Mouse (Mus musculus): Measurements from ENCODE around the gene Col6a6.

Col6a6 gene

GRCm38 (mm10) chr9:105737448-105737847 lies 90.5 kb downstream of the Col6a6 start:
- DNase-seq (ENCODE audit: low spot score in 2 of 2), result peak in 1 of 2 experiments; percentile 9

DNA sequence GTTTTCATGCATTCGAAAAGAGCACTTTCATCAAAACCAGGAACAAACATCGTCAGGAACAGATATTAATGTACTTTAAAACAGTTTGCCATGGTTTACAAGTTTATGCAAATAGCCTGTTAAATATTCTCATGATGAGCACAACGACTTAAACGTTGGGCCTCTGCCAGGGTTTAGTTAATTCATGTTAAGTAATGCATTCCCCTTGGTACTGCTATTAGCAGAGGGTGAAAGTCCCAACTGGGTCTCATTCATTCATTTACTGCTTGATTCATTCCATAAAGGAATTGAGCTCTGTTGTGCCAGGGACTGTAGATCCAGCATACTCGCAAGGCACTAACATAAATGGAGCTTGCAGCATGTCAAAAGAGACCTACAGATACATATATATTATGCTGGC lies 92.8 kb downstream of the Col6a6 start:
- DNase-seq (ENCODE audit: low spot score in 2 of 2), result no peak

- DNase-seq (ENCODE audit: low spot score in 2 of 2), result peak in 1 of 2 experiments; percentile 14
These were observed 93.3 kb downstream of the Col6a6 start for GRCm38 (mm10) chr9:105734651-105735050.

- no peak for DNase-seq (ENCODE audit: low spot score in 2 of 2)
These were observed 96.0 kb downstream of the Col6a6 start for GRCm38 (mm10) chr9:105731976-105732375.

GRCm38 (mm10) chr9:105720430-105720829 lies 107.5 kb downstream of the Col6a6 start:
- no peak for DNase-seq (ENCODE audit: low spot score in 2 of 2)

DNA sequence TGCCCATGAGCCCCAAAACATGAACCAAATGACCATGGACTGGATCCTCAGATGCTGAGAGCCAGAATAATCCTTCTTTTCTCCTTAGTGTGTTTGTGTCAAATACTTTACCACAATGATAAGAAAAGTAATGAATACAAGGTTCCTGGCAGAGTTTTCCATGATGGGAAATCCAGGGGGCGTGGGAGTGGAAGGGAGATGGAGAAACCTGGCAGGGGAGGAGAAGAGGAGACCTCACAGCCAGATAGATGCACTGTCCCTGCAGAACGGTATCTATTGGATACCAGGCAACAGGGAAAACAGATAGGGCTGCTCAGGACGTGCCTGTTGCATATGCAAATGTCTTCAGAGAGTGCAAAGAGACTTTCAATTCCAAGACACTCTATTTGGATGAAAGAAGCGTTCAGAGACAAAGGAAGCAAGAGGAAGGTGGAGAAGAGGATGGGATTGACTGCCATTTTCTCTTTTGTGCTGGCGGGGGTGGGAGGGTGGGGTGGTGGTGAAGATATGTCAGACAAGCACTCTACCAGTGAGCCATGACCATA lies 108.0 kb downstream of the Col6a6 start:
- peak in 1 of 2 experiments; percentile 25 for DNase-seq (ENCODE audit: low spot score in 2 of 2)

DNA sequence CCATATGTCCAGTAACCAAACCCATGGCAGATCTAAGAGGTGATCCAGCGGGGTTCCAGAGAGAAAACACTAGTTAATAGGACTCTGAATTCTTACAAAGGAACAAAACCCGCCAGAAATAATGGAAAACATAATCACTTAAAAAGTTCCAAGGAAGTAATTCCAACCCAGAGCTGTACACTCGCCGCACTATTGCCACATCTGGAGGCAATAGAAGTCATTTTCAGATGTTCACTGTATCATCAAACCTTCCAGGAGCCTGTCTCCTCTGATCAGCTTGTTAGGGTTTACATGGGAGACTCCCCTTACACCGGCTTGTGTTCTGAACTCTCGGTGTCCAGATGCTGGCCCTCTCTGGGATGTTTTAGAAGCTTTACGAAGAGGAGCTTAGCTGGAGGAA lies 108.6 kb downstream of the Col6a6 start:
- DNase-seq (ENCODE audit: low spot score in 2 of 2), result no peak

DNA sequence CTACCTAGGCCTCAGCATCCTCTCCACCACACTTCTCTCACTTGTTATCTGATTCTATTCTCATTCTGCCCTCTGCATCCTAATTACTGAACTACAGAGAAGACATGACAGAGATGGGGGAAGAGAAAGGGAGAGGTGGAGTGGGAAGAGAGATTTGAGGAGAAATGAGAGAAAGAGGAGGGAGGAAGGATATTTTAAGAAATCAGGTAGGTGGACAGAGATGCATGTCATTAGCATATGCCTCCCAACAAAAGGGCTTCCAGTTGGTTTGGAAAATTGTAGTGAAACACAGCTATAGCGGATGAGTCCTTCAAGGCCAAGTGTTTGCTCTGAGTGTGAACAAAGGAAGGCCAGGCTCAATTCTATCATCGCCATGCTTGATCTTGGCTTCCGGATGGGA lies 115.9 kb downstream of the Col6a6 start:
- DNase-seq (ENCODE audit: low spot score in 2 of 2), result no peak

DNA sequence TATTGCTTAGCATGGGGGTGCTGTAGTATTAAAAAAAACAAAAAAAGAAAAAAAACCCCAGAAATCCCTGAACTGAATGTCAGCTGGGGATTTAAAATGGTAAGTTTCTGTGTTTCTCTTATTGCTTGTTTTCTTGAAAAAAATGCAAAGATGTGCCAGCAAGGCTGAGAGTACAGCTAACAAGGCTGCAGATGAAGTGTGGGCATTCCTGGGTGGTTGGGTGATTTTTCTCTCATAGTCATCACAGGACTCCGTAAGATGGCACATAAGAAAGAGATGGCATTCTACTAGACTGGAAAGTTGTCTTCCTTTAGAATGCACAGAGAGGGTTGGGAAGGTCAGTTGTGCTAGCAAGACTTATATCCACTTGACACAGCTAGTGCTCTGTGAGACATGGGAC lies 122.9 kb downstream of the Col6a6 start:
- DNase-seq (ENCODE audit: low spot score in 2 of 2), result no peak

- no peak for DNase-seq (ENCODE audit: low spot score in 2 of 2)
These were observed 123.6 kb downstream of the Col6a6 start for GRCm38 (mm10) chr9:105704226-105704932.

DNA sequence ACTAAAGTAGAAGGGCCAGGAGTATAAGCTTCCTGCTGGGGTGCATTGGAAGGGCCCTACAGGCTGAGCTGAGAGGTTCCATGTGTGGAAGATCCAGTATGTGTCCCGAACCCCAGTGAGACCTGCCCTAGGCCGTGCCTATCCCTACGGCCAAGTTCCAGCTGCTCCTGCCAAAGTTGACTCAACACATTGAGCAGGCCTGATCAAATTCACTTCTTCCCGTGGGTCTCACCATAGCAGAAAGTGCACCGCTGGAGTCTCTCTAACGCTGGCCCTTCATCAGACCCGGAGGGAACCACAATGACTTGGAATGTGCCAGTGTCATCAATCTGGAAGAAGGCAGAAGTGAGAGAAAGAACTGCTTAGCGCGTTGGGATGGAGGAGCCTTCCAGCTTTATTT lies 126.0 kb downstream of the Col6a6 start:
- DNase-seq (ENCODE audit: low spot score in 2 of 2), result no peak

DNA sequence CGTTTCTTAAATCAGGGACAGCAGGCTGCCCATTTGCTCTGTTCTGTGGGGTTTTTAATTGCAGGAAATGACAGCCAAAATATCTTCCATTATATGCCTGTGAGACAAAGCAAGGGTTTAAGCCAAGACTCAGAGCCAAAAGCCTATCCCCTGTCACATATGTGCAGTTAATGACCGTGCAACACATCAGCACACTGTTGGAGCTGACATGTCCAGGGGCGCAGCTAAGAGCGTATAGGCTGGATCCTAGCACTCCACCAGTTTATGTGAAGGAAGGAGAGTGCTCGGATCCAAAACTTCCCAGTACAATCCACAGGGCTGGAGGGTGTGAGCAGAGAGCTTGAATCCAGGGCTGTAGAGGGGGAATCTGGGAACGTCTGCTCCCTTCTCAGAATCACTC lies 127.3 kb downstream of the Col6a6 start:
- no peak for DNase-seq (ENCODE audit: low spot score in 2 of 2)

DNA sequence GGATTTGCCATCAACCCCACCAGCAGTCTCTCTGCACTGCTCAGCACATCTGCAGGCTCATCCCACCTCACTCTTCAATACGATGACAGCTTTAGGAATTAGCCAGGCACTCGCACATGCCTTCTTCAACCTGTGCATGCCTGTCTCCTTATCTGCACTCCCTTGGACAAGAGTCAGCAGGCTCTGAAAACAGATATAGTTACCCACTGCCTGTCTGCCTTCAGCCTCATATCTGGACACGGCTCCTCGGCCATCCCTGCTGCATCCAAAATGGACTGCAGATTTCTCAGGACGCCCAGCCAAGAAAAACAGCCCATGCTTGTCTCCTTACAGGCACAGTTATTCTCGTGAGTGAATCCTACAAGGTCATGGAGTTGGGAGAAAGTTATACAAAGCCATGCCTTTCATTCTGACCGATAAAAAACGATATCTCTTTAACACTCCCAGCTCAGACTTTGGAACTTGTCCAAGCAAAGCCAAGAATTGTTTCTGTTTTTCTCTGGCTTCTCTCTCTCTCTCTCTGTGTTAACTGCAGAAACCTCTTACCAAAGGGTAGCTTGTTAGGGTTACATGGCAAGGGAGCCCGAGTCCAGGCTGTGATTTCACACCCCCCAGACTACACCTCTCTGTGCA lies 130.1 kb downstream of the Col6a6 start:
- peak in 1 of 2 experiments; percentile 25 for DNase-seq (ENCODE audit: low spot score in 2 of 2)

DNA sequence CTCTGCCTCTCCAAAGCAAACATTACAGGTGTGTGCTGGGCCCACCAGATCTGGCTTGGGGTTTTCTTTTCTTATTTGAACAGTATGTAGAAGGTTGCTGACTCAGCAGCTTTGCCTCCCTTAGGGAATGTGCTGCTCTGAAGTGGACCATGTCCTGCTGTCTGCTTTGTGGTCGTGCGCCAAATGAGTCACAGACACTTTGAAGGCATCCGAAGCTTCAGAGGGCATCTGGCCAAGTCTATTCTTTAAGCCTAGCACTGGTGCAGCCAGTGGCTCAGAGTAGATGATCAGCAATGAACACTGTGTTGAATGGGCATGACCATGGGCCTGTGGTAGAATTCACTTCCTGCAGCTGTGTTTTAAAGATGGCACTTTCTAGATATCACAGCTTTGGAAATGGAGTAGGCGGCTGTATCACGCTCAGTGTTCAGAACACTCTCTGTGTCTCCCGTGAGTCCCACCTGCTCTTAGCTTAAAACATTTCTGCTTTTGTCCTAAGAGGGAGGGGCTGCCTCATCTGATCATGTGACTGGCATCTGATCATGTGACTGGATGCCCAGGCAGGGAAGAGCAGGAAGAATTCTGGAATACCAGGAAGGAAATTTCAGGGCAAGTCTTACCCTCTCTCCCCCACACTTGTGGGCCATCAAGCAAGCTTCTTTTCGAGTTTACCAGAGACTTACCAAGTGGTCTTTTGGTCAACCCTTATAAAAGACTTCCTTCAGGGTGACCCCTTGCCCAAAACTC lies 131.0 kb downstream of the Col6a6 start:
- DNase-seq (ENCODE audit: low spot score in 2 of 2), result no peak

GRCm38 (mm10) chr9:105693854-105694253 lies 134.1 kb downstream of the Col6a6 start:
- DNase-seq (ENCODE audit: low spot score in 2 of 2), result peak; percentile 62 to 80

DNA sequence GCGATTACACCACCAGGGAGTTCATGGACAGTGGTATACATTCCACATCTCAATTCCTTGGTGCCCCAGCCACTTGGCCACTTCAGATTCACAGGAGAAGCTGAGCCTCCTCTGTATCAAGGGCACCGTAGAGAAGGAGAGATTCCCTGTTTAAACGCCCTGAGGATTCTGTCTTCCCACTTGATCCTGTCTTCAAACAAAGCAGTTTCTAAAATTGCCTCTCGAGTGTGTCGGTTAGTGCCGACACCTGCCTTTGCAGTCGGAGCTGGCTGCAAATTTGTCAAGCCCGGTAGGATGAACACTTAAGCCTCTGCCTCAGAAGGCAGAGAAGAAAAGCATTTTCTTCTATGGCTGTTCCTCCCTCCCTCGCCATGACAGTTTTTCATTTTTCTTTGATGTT lies 134.9 kb downstream of the Col6a6 start:
- DNase-seq (ENCODE audit: low spot score in 2 of 2), result no peak

- no peak for DNase-seq (ENCODE audit: low spot score in 2 of 2)
These were observed 135.5 kb downstream of the Col6a6 start for GRCm38 (mm10) chr9:105692472-105692871.

DNA sequence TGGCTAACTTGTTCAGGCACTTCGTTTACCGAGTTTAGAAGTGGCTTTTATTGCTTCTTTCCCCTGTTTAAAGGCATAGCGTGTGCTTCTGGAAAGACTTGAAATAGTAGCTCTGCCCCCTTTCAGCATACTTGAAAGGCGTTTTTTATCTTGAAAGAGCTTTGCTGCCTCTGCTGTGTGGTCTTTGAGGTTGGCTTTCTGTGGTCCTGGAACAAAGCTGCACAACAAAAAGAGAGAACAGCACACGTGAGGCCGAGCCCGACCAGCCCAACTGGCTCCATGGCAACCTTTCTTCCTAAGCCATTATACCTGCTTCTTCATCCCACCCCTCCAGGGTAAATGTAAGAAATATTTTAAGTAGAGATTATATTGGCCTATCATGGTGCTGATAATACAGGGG lies 138.5 kb downstream of the Col6a6 start:
- DNase-seq (ENCODE audit: low spot score in 2 of 2), result no peak

GRCm38 (mm10) chr9:105684549-105685165 lies 143.3 kb downstream of the Col6a6 start:
- no peak for DNase-seq (ENCODE audit: low spot score in 2 of 2)

- no peak for DNase-seq (ENCODE audit: low spot score in 2 of 2)
These were observed 146.6 kb downstream of the Col6a6 start for GRCm38 (mm10) chr9:105681386-105681785.

DNA sequence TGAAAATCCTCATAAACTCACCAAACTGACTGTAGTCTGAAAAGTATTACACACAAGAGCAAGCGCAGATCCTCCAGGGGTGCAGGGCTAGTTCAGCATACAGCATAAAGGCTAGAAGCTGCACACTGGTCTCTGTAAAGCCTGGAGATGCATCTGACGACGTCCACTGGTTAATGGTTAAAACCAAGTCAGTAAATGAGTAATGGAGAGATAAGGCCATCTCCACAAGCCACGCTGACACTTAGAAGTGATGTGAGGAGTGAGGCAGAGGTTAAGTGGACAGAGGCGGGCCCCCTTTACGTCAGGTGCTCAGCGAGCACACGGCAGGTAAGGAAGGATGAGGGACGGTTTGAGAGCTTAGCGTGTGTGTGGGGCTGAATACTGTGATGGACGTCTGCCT lies 152.0 kb downstream of the Col6a6 start:
- no peak for DNase-seq (ENCODE audit: low spot score in 2 of 2)

DNA sequence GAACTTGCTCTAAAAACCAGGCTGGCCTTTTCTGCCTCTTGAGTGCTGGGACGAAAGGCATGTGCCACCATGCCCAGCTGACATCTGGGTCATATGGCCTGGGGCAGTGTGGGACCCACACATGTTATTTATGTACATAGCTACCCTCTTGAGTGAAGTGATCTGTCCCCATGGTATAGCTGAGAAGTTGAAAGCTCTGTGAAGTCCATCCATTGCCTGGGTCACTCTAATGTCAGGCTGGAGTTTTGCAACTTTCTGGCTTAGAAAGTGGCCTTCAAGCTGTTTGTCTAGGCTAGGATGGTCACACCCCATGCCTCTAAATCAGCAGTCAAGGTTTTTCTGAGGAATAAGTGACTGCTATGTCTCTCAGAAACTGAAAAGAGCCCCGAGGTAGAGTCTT lies 155.9 kb downstream of the Col6a6 start:
- no peak for DNase-seq (ENCODE audit: low spot score in 2 of 2)
